Mouse (Mus musculus): ENCODE data around the gene Tmem270. TPM values are rescaled to one million over a fixed set of nuclear protein-coding genes. Genes with fewer than 3 reads are reported as not detected.

The Tmem270 gene
- total RNA-seq, 2 experiments from 2014 or later = not detected

- intact Hi-C loops (cut with DNase I) = no loop called here
- DNase-seq = peak; percentile 31 to 54
Observed at GRCm38 (mm10) chr5:134890601-134891054, 15.9 kb downstream of the Tmem270 start.

DNA sequence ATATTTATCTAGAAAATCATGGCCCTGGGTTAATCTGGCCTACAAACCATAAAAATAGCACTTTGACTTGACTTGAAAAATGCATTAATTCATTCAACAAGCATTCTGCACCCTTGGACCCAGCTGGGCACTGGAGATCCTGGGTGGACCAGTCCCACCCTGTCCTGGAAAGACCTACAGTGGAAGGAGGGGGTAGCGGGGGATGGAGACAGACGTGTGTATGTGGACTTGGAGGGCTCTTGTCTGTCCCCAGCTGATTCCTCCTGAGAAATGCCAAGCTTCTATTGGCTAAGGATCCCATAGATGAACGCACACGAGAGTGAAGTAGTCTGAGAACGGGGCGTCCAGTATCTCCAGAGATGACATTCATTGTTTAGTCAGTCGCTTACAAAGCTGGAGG is 18.0 kb downstream of the Tmem270 start:
- intact Hi-C loops (cut with DNase I) = no loop called here
- peak in 1 of 2 experiments; percentile 43 for DNase-seq

DNA sequence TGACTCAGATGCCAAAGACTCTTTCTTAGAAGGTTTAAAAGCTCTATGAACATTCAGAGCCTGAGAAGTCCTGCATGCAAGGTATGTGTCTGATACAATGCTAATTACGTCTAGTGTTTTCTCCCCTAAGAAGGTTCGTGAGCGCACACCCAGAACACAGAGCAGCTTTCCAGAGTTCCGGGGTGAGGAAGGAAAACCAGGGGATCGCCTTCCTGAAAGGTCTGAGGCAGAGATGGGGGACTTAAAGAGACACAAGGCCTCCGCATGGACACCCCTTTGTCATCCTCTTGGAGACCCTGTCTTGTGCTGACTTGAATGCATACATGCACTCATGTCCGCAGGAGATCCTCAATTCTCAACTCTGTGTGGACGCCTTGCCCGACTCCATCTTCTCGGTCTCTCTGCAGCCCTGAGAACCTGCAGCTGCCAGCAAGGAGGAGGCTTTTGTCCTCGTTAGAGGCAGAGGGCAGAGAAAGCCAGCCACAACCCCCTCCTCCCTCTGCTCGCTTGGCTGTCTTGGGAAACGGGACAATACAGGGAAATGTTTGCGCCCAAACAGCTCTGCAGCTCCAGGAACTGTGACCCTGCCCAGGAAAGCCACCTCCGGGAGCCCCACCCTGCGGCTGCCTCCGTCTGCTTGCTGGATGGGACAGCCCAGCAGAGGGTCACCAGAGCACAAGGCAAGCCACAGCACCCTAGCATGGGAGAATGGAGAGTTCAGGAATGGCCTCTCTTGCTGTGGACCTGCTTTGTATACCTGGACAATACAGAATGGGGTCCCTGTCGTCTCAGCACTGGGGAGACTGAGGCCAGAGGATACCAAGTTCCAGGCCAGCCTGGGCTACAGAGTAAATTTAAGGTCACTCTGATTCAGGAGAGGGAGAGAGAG is 18.8 kb downstream of the Tmem270 start:
- intact Hi-C loops (cut with DNase I) = no loop called here
- peak; percentile 59 to 66 for DNase-seq

DNA sequence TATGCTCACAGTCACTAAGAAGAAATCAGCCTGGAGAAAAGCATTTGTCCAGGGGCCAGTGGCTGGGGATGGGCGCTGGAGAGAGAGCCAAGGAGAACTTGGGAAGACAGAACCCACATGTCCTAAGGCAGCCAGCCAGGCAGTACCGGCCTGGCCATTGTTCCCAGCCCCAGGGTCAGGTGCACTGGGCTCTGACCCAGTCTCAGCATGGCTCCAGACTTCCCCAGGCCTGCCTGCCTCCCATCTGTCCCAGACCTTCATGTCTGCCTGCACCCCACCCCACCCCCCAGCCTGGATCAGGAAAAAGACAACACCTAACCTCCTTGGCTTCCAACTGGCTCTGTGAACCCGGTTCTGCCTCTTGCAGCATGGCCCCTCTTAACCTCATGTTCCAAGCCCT is 23.5 kb downstream of the Tmem270 start:
- intact Hi-C loops (cut with DNase I) = no loop called here
- peak; percentile 55 to 58 for DNase-seq

- intact Hi-C loops (cut with DNase I) = no loop called here
- DNase-seq = no peak
Observed at GRCm38 (mm10) chr5:134876801-134877200, 29.7 kb downstream of the Tmem270 start.

- intact Hi-C loops (cut with DNase I) = no loop called here
Observed at GRCm38 (mm10) chr5:134875245-134875644, 31.3 kb downstream of the Tmem270 start.

GRCm38 (mm10) chr5:134873956-134874879 is 32.3 kb downstream of the Tmem270 start:
- peak; percentile 76 to 81 for DNase-seq
- intact Hi-C loops (cut with DNase I) = no loop called here

More at GRCm38 (mm10) chr5:134875245-134875644, 31.3 kb downstream of the Tmem270 start:
- DNase-seq = no peak

GRCm38 (mm10) chr5:134873034-134873433 is 33.5 kb downstream of the Tmem270 start:
- no peak for DNase-seq
- intact Hi-C loops (cut with DNase I) = no loop called here

- peak in 1 of 2 experiments; percentile 46 for DNase-seq
- intact Hi-C loops (cut with DNase I) = no loop called here
Observed at GRCm38 (mm10) chr5:134872597-134872996, 33.9 kb downstream of the Tmem270 start.

- no peak for DNase-seq
- intact Hi-C loops (cut with DNase I) = no loop called here
Observed at GRCm38 (mm10) chr5:134868506-134868905, 38.0 kb downstream of the Tmem270 start.

- intact Hi-C loops (cut with DNase I) = no loop called here
- DNase-seq = no peak
Observed at GRCm38 (mm10) chr5:134867320-134868144, 39.0 kb downstream of the Tmem270 start.

DNA sequence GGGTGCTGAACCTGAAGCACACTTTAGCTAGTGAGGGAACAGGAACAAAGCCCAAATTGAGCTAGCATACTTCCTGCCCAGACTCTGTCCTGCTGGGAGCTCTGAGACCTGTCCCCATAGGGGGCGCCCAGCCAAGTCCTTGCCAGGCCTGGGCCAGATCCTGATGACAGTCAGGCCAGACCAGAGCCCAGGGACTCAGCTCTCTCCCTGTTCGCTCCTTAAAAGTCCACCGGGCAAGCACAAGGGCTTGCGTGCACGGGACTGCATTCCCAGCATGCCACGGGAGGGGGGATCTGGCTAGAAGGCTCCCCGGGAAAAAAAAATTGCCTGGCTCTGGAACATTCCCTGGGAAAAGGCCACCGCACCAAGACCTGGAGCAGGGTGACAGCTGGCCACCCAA is 41.4 kb downstream of the Tmem270 start:
- DNase-seq = peak; percentile 62 to 67
- intact Hi-C loops (cut with DNase I) = no loop called here

- intact Hi-C loops (cut with DNase I) = no loop called here
- DNase-seq = no peak
Observed at GRCm38 (mm10) chr5:134861902-134862497, 44.5 kb downstream of the Tmem270 start.

GRCm38 (mm10) chr5:134859193-134859592 is 47.3 kb downstream of the Tmem270 start:
- intact Hi-C loops (cut with DNase I) = no loop called here
- no peak for DNase-seq

- DNase-seq = no peak
- intact Hi-C loops (cut with DNase I) = no loop called here
Observed at GRCm38 (mm10) chr5:134858378-134858777, 48.2 kb downstream of the Tmem270 start.

GRCm38 (mm10) chr5:134852873-134853272 is 53.7 kb downstream of the Tmem270 start:
- DNase-seq = no peak
- intact Hi-C loops (cut with DNase I) = no loop called here

All from heart, postnatal 36 days (tissue).